Mouse (Mus musculus) gastrocnemius, postnatal 4 days (tissue): ENCODE data around the gene Pdrg1. TPM values are rescaled to one million over a fixed set of nuclear protein-coding genes. Genes with fewer than 3 reads are reported as not detected.

ENCODE experiments used
- DNase-seq, 2 experiments: peaks; one replicate each; pipeline ENCODE4 v3.0.0; 2021 to 2022; ENCODE audit warnings: low spot score in 2 of 2, mixed read lengths in 2 of 2
- total RNA-seq, 2 experiments: library from RNA; stranded (reverse); gene quantifications; 2 replicates each; pipeline ENCODE4 v1.2.3; 2021

Gene Pdrg1
- total RNA-seq, 2 experiments from 2014 or later: 55.6 to 64.3 TPM

DNA sequence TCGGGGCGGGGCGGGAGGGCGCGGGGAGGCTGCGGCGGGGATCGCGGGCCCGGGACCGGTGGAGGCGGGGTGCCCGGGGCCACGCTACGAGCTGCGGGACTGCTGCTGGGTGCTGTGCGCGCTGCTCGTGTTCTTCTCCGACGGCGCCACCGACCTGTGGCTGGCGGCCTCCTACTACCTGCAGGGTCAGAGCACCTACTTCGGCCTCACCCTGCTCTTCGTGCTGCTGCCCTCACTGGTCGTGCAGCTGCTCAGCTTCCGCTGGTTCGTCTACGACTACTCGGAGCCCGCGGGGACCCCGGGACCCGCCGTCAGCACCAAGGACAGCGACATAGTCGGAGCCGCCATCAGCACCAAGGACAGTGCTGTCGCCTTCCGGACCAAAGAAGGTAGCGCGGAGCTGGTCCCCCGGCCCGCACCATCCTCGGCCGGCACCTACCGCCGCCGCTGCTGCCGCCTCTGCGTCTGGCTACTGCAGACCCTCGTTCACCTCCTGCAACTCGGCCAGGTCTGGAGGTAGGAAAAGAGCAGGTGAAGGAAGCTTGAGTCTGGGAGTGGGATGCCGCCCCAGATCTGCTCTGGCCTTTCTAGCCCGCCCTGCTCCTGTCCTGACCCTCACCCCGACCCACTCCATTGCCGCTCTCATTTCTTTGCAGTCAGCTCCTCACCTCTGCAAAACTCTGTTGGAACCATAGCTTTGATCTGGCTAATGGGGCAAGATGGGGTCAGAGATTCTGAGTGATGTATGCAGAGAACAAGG is 17.0 kb upstream of the Pdrg1 start:
- peak; percentile 75 to 84 for DNase-seq

- DNase-seq: no peak
Observed at GRCm38 (mm10) chr2:153031126-153032082, 16.2 kb upstream of the Pdrg1 start, which contains the start of gene Xkr7. Gene Xkr7, plus strand, starts transcription at chr2:153031852.

GRCm38 (mm10) chr2:153030422-153030821 is 15.2 kb upstream of the Pdrg1 start:
- no peak for DNase-seq

DNA sequence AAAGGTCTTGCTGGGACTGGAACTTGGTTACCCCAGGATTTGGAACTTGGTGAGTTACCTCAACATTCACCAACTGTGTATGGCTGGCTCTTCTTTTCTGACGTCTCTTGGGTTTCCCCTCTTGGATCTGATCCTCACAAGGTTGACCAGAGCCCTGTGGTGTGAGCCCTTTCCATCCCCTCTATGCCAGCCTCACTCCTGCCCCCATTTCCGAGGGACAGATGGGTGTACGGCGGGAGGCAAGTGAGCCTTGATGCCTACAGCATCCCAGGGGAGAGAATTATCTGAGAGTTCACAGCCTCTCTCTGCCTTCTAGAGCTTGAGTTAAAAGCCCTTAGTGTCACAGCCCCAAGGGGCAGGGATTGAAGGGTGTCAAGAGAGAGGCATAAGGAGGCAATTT is 12.3 kb upstream of the Pdrg1 start:
- no peak for DNase-seq

DNA sequence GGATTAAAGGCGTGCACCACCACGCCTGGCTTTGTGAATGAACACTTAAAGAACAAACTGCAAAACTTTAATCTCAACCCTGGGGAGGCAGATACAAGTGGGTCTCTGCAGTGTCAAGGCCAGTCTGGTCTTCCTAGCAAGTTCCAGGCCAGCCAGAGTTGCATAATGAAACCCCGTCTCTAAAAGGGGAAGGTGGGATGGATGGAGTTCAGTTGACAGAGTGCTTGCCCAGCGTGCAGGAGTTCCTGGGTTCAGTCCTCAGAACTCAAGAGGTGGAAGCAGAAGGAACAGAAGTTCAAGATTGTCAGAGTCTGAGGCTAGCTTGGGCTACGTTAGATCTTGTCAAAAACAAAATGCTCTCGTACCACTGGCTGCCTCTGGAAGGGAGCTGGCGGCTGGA is 10.8 kb upstream of the Pdrg1 start:
- no peak for DNase-seq

- no peak for DNase-seq
Observed at GRCm38 (mm10) chr2:153022855-153023254, 7.6 kb upstream of the Pdrg1 start.

DNA sequence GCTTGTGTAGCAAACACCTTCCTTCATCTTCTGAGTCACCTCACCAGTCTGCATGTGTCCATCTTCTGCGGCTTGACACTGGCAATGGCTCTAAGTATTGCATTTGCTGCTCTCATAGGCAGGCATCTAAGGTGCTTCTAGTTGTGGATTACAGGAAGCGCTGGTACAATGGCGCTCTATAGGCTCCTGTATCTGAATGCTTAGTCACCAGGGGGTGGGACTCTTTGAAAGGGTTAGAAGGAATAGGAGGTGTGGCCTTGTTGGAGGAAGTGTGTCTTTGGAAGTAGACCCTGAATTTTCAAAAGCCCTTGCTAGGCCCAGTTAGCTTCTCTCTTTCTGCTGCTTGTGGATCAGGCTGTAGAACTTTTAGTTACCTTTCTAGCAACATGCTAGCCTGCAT is 5.9 kb upstream of the Pdrg1 start:
- DNase-seq: no peak

GRCm38 (mm10) chr2:153019355-153019754 is 4.1 kb upstream of the Pdrg1 start:
- no peak for DNase-seq

DNA sequence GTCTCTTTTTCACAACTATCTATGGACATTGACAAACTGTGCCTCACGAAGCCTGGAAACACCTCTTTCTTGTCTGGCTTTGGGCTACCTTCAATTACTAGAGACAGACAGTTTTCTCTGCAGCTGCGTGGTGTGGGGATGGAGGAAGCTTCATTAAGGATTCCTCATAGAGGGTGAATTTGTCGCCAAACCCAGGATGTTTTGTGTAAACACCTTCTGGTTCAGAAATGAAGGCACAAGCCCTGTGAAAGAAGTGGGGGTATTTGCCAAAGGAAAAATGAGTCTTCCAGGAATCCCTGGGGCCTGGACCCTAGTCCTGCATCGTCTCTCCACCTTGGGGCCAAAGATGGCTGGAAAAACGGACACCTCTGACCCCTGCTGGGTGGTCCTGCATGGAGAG is 1.6 kb upstream of the Pdrg1 start:
- no peak for DNase-seq

GRCm38 (mm10) chr2:153015804-153016203 is 577 bp upstream of the Pdrg1 start:
- DNase-seq: no peak

DNA sequence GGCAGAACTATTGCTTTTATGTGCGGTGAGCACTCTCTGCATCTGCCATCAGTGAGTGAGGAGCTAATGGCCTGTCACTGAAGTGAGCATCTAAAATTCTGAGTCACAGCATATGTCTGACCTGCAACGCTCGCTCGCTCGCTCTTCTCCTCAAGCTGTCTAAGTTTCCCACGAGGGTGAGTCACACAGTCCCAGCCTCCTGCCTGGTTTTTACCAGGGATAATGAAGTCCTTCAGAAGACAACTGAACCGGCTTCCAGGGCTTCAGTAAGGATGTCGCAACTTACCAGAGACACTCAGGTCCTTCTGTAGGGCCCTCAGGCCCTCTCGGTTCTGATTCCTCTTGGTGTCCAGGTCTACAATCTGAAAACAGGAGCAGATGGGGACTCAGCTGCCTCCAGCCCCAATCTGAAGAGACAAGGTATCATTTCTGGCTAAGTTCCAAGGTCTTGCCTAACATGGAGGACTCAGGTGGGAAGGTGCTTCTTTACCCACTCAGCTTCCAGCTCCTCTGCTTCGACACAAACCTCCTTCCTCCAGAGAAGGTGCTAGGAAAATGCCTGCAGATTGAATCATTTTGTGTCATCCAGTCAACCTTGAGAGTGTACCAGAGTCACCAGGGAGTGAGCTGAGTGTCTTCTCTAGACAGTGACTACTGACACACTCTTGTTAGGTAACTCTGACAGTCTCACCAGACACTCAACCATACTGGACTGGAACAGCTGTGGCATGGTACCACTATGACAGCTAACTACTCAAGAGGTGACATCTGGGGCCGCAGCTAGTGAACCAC is 1.3 kb downstream of the Pdrg1 start:
- DNase-seq: no peak

DNA sequence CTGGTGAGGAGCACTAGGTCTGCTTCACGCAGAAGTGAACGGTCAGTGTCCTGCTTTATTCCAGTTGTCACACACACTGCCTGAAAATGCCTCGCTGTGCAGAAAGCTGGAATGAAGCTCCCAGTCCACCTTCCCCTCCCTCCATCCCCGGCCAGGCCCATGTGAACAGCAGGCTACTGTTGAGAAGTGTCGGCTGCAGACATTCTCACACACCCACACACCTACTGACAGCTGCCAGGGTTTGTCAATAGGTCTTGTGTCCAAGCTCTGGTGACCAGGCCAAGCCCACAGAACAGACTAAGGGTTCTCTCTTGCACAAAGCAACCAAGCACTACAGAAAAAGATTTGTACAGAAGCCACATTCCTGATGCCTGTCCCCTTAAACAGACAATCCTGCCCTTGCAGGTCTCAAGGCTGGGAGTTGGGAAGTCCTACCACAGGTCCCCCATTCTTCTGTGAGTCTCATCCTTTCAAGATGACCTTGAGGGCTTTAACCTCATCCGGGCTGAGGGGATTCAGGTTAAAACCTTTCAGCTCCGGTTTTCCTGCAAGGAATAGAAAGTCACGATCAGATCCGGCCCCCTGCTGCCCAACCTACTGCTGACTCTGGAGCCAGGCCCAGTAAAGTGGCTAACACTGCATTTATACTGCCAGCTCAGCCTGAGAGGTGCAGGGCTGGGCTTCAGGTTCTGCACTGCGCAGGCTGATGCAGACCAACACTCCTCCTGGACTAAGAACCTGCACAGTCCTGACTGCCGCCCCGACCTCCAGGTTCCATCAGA is 5.8 kb downstream of the Pdrg1 start:
- no peak for DNase-seq

DNA sequence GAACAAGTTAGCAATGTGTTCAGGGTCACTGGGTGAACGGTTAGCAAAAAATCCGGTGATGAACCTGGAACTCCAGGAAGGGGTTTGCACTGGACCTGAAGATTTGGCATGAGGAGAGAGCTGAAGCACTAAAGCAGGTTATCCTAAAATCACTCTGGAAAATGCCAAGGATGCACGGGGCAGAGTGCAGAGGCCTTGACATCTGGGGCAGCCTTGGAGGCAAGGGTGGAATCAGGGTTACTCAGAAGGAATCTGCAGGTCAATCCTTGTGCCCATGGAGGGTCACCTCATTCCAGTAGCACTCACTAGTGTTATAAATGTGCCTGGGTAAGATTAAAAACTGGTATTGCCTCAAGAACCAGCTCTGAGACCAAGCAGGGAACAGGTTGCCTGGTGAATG is 9.2 kb downstream of the Pdrg1 start:
- DNase-seq: no peak

DNA sequence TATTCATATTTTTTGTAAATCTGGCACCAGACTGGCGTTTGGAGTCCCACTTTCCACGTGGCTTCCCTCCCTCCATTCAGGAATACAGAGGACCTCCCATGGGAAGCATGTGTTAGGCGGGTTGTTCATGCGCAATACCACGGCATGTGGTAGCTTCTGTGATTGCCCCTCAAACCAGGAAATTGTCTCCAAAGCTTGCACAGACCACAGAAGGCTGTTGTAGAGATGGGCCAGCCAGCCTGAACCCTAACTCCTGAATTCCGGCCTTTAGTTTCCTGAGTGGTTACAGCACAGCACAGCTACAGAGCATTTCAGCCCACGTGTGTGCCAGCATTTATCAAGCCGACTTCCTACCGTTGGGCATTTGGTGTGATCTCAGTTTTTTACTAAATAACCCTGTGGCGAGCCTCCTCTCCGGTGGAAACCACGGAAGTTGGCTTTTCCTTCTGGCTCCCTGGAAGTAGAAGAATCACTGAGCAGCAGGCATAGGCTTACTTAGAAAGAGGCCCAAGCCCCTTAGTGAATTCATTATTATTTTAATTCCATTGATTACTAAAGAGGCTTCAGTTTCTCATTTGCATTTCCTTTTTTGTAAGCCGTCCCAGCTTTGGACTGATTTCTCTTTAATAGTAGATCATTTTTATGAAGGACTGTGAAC is 11.4 kb downstream of the Pdrg1 start:
- DNase-seq: no peak

DNA sequence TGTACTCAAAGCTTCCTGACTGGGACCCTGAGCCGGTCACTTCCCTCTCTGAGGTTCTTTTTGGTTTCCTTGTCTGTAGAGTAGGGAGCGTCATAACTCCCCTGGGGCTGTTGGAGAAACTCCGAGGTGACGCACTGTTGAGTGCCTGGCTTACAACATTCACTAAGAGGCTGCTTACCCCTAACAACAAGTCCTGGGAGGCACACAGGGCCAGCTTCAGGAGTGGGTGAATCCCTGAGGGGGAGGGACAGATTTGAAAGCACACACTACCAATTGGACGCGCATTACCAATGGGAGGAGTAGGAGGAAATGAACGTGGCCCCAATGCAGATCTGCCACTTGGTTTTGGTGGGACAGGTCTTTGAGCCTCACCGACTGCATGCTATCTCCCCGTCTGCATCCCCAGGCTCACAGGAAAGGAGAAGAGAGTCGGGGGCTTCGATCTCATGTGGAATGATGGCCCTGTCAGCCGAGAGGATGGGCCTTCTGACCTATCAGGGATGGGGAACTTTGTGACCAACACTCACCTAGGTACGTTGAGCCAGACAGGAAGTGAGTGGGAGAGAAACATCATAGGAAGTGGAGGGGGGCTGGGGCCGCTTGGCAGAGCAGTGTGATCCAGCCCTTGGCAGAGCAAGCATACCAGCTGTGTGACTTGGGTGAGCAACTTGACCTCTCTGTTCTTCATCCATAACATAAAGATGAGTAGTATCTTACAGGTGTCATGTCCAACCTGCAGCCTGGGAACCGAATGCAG is 12.6 kb downstream of the Pdrg1 start:
- no peak for DNase-seq

GRCm38 (mm10) chr2:152997046-152997445 is 18.2 kb downstream of the Pdrg1 start:
- DNase-seq: no peak

DNA sequence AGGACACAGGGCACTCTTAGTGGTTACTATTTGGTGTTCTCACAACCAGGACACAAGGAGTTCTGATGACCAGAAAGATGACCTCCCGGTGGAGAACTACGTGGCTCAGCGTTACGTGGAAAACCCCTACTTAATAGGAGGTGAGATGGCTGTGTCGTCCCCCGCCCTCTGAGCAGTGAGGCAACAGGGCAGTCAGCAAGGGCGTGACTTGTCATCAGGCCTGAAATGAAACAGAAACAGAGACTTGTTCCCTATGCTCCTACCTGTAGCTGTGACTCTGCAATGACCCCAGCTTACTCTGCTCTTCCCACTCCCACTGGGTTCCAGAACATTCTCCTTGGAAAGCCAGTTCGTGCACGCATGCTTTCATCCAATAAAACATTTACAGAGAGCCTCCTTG is 23.7 kb downstream of the Pdrg1 start:
- DNase-seq: no peak

DNA sequence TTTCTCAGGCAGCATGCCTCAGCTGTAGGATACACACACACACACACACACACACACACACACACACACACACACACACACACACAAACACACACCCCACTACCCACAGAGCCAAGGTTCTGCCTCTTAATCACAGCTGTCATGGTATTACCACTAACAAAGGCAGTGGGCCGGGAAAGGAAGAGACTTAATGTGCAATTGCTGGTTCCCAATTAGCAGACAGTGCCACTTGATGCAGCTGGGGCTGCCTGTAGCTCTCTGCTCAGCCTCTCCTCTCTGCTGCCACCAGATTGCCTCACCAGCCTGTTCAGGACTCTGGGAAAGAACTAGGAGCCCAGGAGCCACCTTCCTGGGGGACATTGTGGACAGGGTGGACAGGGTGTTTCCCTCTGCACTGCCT is 29.6 kb downstream of the Pdrg1 start:
- no peak for DNase-seq

- no peak for DNase-seq
Observed at GRCm38 (mm10) chr2:152976991-152977390, 38.2 kb downstream of the Pdrg1 start.
